Mouse (Mus musculus) spleen, adult 2 months (tissue): ENCODE measurements around the gene Osbp2.

Source experiments
- CTCF ChIP-seq: fragments of 200-500 bp; IDR thresholded peaks from 2 replicates; pipeline ENCODE4 v1.5.1; 2011; ENCODE audit warnings: mild to moderate bottlenecking, inconsistent platforms; ENCODE audit not compliant: insufficient read depth, insufficient read length, insufficient replicate concordance; ENCODE audit errors: extremely low read depth
- POLR2A ChIP-seq: fragments of 200-500 bp; IDR thresholded peaks from 2 replicates; pipeline ENCODE4 v1.6.1; 2011; ENCODE audit warnings: low read depth, low read length, inconsistent platforms

DNA sequence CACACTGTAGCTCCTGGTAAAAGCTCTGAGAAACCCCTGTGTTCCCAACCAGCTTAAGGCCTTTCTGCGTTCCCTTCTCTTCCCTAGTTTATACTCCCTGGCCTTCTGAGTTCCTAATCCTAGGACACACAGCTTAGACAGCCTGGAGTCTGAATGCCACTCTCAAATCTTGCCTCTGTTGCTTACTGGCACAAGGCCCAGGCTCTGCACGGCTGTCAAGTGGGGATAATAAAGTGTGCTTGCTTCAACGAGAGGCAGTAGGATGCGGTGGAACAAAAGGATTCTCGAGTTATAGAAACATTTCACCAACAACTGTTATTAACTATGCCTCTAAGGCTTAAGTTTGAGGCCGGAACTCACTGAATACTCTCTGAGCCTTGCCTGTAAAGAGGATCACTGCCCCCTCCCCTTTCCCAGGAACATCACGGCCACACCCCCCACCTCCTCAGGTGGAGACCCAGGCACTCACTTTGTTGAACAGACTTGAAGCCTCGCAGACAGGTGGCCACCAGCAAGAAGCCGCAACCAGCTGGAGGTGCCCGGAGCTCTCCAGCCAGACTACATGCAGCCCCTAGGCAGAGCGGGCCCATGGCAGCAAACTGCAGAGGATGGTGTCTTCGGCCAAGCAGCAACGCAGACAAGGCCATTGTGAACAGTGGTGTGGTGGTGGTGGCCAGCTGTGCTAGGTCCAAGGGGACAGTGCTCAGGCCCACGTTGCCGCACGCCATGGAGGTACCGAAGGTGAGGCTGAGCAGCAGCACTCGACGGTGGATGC, 48.6 kb upstream of the Osbp2 start:
- TF ChIP-seq POLR2A (no peak), CTCF (no peak)
